Mouse (Mus musculus): ENCODE measurements around the gene Sstr2.

Sstr2 gene

GRCm38 (mm10) chr11:113657221-113657620 lies 38.1 kb downstream of the Sstr2 start:
- 61% methylated on average over 4 of the region's 4 CpGs for WGBS

- 80% methylated on average over 8 of the region's 8 CpGs for WGBS
Measured at GRCm38 (mm10) chr11:113658319-113658718, 39.2 kb downstream of the Sstr2 start.

- WGBS, result 82% methylated on average over 4 of the region's 4 CpGs
Measured at GRCm38 (mm10) chr11:113658763-113659162, 39.6 kb downstream of the Sstr2 start.

GRCm38 (mm10) chr11:113660213-113660612 lies 41.1 kb downstream of the Sstr2 start:
- 93% methylated on average over 3 of the region's 3 CpGs for WGBS

- WGBS, result 65% methylated on average over 11 of the region's 11 CpGs
Measured at GRCm38 (mm10) chr11:113660940-113661339, 41.8 kb downstream of the Sstr2 start.

- 88% methylated on average over 18 of the region's 18 CpGs for WGBS
Measured at GRCm38 (mm10) chr11:113661835-113662351, 42.8 kb downstream of the Sstr2 start.

GRCm38 (mm10) chr11:113664279-113664678 lies 45.1 kb downstream of the Sstr2 start:
- WGBS, result 66% methylated on average over 2 of the region's 2 CpGs

- WGBS, result 72% methylated on average over 6 of the region's 6 CpGs
Measured at GRCm38 (mm10) chr11:113666205-113666604, 47.1 kb downstream of the Sstr2 start.

- 66% methylated on average over 10 of the region's 10 CpGs for WGBS
Measured at GRCm38 (mm10) chr11:113666648-113667047, 47.5 kb downstream of the Sstr2 start.

- 52% methylated on average over 2 of the region's 2 CpGs for WGBS
Measured at GRCm38 (mm10) chr11:113667122-113667521, 48.0 kb downstream of the Sstr2 start.

- 81% methylated on average over 4 of the region's 4 CpGs for WGBS
Measured at GRCm38 (mm10) chr11:113667704-113668103, 48.6 kb downstream of the Sstr2 start.

GRCm38 (mm10) chr11:113668857-113669256 lies 49.7 kb downstream of the Sstr2 start:
- 58% methylated on average over 5 of the region's 5 CpGs for WGBS

GRCm38 (mm10) chr11:113669711-113670110 lies 50.6 kb downstream of the Sstr2 start:
- 75% methylated on average over 4 of the region's 4 CpGs for WGBS

GRCm38 (mm10) chr11:113673614-113674013 lies 54.5 kb downstream of the Sstr2 start:
- 42% methylated on average over 4 of the region's 4 CpGs for WGBS

GRCm38 (mm10) chr11:113674595-113674994 lies 55.5 kb downstream of the Sstr2 start:
- 88% methylated on average over 5 of the region's 5 CpGs for WGBS

Measured in cerebral cortex, adult 2 months (tissue).